Mouse (Mus musculus) retina, postnatal 1 day (tissue): ENCODE results near the gene Sorcs2.
"Not testable (repeated sequence)": the region's sequence is repeated elsewhere in the genome, so short reads cannot be mapped to it uniquely, and the experiment has no call there.

Experiments
- DNase-seq: peaks from one replicate; pipeline ENCODE4 v3.0.0-alpha.2; 2012

Sorcs2 gene

GRCm38 (mm10) chr5:36397837-36398282, at the start of gene Sorcs2:
Gene Sorcs2, minus strand, starts transcription at chr5:36398139.
- peak; percentile 91 for DNase-seq

DNA sequence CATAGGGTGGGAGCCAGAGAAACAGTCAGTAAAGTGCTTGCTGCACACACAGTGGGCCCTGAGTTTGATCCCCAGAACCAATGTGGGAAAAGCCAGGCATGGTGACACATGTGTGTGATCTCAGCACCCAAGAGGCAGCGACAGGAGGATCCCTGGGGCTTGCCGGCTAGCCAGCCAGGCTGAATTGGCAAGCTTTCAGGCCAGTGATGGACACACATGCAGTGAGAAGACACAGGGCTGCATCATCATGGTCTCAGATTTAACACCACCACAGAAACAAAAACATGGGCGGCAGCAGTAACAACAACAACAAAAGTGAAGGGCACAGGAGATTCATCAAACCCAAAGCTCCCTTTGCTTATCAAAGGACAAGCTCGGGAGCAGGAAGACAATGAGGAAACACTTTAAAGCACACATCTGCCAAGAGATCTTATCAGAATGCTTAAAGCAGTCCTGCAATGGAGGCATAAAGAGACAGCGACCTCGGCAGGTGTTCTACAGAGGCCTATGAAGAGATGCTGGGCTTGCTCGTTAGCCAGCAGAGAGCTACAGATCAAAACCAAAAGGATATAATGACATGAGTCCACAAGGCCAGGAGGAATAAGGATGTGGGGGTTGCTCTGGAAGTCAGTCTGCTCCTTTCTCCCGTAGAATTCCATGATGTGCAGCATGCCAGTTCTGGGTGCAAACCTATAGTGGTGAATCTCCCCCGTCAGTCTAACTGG, 48.4 kb upstream of the Sorcs2 start:
- DNase-seq: no peak

DNA sequence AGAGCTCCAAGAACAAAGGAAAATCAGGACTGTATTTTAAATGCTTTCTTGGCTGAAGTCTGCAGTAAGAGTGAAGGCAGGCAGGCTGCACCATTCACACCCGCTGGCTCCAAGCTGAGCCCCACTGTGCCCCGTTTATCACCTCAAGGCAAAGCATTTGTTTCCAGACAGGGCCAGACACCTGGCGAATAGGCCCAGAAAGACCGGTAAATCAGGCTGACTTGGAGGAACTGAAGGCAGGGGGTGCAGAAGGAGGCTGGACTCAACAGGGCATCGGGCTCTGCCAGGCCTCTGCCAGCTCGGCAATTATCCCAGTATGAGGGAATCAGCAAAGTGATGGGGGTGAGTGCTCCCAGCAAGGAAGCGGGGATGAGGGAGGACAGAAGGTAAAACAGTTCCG, 47.1 kb upstream of the Sorcs2 start:
- DNase-seq: no peak

GRCm38 (mm10) chr5:36444611-36445010, 46.7 kb upstream of the Sorcs2 start:
- no peak for DNase-seq

DNA sequence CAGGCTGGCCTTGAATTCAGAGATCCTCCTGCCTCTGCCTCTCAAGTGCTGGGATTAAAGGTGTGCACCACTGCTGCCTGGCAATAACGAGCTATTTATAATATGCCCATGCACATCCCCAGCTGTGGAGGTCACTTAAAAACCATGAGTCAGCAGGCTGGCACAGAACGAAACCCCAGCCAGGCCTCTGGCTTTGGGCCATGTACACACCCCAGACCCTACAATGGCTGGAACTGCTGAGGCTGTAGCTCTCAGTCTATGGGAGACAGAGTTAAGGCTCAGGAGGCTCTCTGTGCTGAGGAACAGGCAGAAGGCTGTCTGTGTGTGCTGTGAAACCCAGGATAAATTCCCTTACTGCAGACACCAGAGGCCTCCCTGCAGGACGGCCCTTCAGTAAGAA, 42.8 kb upstream of the Sorcs2 start:
- DNase-seq: no peak

DNA sequence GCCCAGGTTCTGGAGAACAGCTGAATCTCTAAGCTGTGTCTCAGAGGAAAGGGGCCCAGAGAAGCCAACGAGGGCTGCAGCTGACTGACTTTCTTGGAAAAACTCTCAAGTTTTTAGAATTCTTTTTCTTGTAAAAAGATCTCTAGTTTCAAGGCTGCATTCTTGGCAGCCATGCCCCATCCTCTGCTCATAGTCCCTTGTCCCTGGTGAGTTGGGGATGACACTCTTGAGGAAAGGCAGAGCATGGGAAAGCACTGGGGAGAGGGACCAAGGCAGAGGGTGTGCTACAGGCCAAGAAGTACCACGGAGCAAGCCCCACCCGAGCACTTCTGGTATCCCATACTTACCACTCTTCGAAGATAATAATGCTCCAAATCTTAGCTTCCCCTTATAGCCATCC, 38.9 kb upstream of the Sorcs2 start:
- no peak for DNase-seq

DNA sequence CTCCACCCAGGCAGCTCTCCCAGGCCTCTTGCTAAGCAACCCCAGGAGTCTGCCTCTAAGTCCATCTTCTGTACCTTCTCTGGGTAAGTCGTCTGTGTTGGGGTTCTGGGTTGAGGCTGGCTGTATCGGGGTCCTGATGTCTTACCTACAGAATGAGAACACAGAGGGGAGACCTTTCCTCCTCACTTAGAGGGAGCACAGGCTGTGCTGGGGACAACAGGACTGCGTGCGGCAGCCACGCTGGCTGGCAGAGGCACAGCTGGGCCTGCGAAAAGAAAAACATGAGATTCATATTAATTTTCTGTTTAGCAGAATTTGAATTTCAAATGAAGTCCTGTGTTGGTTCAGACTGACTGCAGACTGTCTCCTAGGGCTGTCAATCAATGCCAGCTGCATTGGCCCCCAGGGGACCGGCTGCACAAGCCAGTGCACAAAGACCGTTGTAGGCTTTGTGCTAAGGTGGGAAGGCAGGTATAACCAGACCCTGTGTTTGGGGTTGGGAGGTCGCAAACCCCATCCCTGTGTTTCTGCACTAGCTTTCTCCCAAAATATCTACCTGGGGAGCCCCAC, 36.5 kb upstream of the Sorcs2 start:
- DNase-seq: no peak

DNA sequence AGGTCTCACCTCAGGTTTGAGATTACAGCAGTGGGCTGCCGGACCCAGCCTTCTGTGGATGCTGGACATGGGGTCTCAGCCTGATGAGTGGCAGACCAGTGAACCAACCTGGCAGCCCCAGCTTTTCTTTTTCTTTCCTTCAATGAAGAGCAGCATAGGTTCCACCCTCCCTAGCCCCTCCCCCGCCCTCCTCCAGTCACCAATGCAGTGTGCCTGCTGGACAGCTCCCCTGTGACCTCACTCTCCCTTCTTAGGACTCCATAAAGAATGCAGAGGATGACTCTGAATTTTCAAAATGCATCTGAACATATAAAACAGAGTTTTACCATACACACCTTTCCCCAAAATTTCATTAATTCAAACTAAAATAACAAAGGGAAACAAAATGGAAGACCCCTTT, 33.8 kb upstream of the Sorcs2 start:
- no peak for DNase-seq

- no peak for DNase-seq
These were observed 31.6 kb upstream of the Sorcs2 start for GRCm38 (mm10) chr5:36429551-36429950.

DNA sequence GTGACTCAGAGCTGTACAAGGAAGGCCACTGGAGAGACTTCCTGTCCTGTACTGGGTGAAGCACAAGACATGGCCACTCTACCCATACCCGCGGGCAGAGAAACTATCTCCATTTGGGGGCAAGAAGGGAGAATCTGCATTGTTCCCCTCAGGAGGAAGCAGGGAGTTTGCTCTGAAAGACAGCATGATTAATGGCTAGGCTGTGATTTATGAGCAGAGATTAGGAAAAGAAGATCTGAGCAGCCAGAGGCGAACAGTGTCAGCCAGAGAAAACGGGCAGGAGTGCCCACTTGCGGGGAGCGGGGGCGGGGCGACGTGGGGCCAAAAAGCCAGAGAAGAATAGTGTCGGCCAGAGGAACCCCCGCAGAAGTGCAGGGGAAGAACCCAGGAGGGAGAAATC, 29.9 kb upstream of the Sorcs2 start:
- no peak for DNase-seq

DNA sequence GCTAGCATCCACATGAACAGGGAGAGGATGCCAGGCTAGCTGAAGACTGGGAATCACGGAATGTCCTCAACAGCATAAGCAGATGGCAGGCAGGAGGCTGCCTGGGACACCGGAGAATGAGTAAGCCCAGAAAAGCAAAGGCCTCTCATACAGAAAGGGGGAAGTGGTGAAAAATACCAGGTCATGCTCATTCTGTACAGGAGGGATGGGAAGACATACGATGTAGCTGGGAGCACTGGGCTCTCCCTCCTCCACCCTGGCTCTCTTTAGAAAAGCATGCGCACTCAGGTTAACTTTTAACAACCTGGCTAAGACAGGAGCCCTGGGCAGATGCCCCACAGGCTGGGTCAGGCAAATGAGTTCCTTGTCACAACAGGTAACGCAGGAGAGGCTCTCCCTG, 28.5 kb upstream of the Sorcs2 start:
- no peak for DNase-seq

DNA sequence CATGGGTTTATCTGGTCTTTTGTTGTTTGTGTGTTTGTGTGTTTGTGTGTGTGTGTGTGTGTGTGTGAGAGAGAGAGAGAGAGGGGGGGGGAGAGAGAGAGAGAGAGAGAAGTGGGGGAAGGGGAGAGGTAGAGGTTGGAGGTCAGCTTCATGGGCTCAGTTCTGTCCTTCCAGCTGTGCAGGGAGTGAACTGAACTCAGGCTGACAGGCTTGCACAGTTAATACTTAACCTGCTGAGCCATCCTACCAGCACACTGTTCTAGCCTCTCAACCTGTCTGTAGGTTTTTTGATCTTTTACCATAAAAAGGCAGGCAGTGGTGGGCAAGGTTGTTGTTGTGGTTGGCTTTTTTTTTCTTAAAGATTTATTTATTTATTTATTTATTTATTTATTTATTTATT, 26.7 kb upstream of the Sorcs2 start:
- no peak for DNase-seq

- DNase-seq: no peak
These were observed 24.8 kb upstream of the Sorcs2 start for GRCm38 (mm10) chr5:36422689-36423088.

GRCm38 (mm10) chr5:36419861-36420260, 21.9 kb upstream of the Sorcs2 start:
- DNase-seq: no peak

GRCm38 (mm10) chr5:36414712-36415331, 16.9 kb upstream of the Sorcs2 start:
- peak; percentile 72 for DNase-seq

DNA sequence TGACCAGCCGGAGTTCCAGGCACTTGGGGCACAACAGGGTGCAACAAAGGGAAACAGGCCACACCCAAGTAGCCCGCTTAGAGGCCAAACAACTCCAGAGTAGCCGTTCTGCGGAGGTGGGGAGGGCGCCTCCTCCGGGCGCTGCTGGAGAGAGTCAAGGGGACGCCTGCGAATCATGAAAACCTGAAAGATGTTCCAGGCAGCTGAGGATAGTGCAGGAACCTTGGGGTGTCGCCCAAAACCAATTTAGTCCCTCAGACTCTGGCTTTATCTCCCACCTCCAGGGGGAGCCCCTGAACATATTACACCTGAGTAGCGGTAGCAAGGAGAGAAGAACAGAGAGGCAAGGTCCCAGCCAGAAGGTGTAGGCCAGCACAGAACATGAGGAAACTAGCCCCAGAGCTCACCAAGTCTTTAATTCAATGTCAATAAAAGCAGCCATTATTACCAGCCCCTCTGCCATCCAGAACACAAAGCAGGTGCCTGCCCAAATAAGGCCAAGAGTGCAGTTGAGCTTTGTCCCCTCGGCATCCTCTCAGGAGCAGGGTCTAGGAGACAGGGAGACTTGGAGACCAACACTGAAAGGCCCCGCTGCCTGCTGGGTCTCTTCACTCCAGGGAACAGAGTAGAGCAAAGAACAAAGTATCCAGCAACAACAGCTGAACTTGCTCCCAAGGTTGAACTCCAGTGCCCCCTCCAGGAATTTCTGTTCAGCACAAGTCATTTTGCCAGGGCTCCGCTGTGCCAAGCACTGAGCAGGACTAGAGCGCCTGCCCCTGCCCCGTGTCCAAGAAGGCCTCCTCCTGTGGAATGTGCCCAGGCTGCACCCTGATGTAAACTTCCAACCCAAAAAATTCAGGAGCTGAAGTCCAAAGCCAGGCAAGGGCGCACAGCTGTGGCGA, 775 bp upstream of the Sorcs2 start:
- peak; percentile 83 for DNase-seq

- peak; percentile 61 for DNase-seq
These were observed 567 bp downstream of the Sorcs2 start for GRCm38 (mm10) chr5:36397384-36397759.

- DNase-seq: peak; percentile 50
These were observed 1.2 kb downstream of the Sorcs2 start for GRCm38 (mm10) chr5:36396491-36397383.

GRCm38 (mm10) chr5:36396011-36396410, 1.9 kb downstream of the Sorcs2 start:
- DNase-seq: peak; percentile 86

- peak; percentile 67 for DNase-seq
These were observed 3.0 kb downstream of the Sorcs2 start for GRCm38 (mm10) chr5:36394840-36395515.

DNA sequence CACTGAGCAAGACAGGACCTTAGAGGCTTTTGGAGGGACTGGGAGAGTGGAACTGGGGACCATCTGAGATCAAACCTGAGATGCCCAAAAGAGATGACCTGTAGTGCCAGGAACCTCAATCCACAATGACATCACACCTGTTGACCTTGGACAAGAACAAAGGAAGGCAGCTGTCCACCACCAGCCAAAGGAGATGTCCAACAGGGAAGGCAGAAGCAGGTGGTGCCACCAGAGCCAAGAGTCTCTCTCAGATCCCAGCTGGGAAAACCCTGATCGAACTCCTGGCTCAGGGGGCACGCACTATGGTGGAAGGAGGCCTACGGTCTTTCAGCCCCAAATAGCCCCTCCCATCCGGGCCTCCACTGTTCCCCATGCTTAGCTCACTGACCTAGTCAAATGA, 6.2 kb downstream of the Sorcs2 start:
- DNase-seq: no peak

DNA sequence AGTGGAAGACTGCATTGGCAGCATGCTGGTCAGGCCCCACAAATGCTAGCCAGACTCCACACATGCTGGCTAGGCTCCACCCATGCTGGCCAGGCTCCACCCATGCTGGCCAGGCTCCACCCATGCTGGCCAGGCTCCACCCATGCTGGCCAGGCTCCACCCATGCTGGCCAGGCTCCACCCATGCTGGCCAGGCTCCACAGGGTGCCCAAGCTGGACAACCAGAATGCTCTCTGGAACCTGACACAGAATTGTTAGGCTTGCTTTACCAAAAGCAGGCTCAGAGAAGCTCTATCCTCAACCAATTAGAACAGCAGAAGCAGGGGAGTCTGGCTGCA, 7.4 kb downstream of the Sorcs2 start:
- not testable (repeated sequence) for DNase-seq
